Mouse (Mus musculus): ENCODE results near the gene Abi2.

DNA sequence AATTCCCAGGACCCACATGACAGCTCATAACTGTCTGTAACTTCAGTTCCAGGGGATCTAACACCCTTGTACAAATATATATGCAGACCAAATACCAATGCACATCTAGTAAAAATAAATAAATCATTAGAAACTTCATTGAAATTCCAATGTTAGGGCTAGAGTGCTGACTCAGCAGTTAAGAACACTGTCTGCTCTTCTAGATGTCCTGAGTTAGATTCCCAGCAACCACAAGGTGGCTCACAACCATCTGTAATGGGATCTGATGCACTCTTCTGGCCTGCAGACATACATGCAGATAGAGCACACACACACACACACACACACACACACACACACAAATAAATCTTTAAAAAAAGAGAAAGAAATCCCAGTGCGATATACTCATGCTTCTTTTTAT is 4.6 kb upstream of the Abi2 start:
- TF ChIP-seq MXI1 (IDR thresholded peaks at IDR 0.05; ENCODE audit: low read depth, low read length) (no peak), MAX (IDR thresholded peaks at IDR 0.05; ENCODE audit: low read length) (no peak), MAZ (IDR thresholded peaks at IDR 0.05; ENCODE audit: low read depth, low read length) (no peak), RCOR1 (IDR thresholded peaks at IDR 0.05; ENCODE audit: low read depth, low read length) (no peak), EP300 (IDR thresholded peaks at IDR 0.05; ENCODE audit: low read depth in 1 of 2, low read length in 2 of 2) (no peak), ETS1 (IDR thresholded peaks at IDR 0.05; ENCODE audit: low read depth, low read length) (no peak), CTCF (IDR thresholded peaks at IDR 0.05 in 2 of 3, conservative IDR thresholded peaks at IDR 0.05 in 1 of 3; ENCODE audit: control insufficient read depth in 1 of 3, insufficient read depth in 1 of 3, low read depth in 2 of 3, low read length in 3 of 3, poor library complexity in 1 of 3, severe bottlenecking in 1 of 3) (peak in 2 of 3 experiments; percentile 17 to 58; a peak in 3 of 6 replicates), GABPA (IDR thresholded peaks at IDR 0.05; ENCODE audit: low read depth, low read length) (no peak), POLR2A (IDR thresholded peaks at IDR 0.05; ENCODE audit: control insufficient read depth in 1 of 2, insufficient read depth in 1 of 2, low read depth in 1 of 2, low read length in 2 of 2, poor library complexity in 1 of 2) (no peak), MEF2A (IDR thresholded peaks at IDR 0.05; ENCODE audit: extremely low read depth, insufficient replicate concordance, low read depth, low read length, poor library complexity, severe bottlenecking) (no peak), ZC3H11A (IDR thresholded peaks at IDR 0.05; ENCODE audit: low read depth, low read length) (no peak), CHD2 (IDR thresholded peaks at IDR 0.05; ENCODE audit: low read length) (no peak), POLR2AphosphoS2 (IDR thresholded peaks at IDR 0.05; ENCODE audit: low read length) (no peak)

Data from MEL (cell line).